Mouse (Mus musculus): Measurements from ENCODE around the gene 4930568D16Rik. TPM values are rescaled to one million over a fixed set of nuclear protein-coding genes. Genes with fewer than 3 reads are reported as not detected.

4930568D16Rik gene
- total RNA-seq, 2 experiments from 2014 or later = not detected

DNA sequence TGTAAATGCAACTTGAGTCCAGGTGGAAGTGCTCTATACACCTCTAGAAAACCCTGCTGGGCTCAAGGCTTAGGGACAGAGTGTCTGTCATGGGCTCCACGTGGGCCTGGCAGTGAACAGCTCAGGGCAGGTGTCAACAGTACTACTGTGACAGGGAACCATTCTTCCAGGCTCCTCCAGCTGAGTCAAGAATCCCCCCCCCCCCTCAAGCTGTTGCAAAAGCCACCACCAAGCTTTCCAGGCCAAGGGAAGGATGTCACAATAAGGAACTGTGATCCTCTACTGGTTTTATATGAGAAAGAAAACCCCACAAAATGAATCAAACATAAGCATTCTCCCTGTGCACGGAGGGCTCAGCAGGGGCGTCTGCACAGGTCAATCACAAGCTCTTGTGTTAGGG is 53.2 kb downstream of the 4930568D16Rik start:
- no peak for ATAC-seq (replicated peaks; ENCODE audit: low FRiP score, low TSS enrichment, poor library complexity, severe bottlenecking)

GRCm38 (mm10) chr2:35309906-35310493 is 57.5 kb downstream of the 4930568D16Rik start:
- no peak for ATAC-seq (replicated peaks; ENCODE audit: low FRiP score, low TSS enrichment, poor library complexity, severe bottlenecking)

DNA sequence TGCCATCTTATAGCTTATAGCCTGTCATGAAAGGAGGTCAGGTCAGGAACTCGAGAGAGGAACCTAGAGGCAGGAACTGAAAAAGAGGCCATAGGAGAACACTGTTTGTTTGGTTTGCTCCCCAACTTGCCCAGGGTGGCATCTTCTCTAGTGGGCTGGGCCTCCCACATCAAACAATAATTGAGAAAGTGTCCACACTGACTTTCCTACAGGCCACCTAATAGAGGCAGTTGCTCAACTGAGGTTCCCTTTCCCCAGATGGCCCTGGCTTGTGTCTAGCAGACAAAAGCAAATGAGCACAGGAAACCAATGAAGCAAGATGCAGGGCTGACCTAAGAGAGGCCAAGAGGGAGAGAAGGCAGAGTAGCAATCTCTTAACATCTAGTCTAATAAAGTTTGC is 59.4 kb downstream of the 4930568D16Rik start:
- ATAC-seq (replicated peaks; ENCODE audit: low FRiP score, low TSS enrichment, poor library complexity, severe bottlenecking) = no peak

Other genes starting within 250 kb of the 4930568D16Rik start
- 97.8 and 106 TPM in 2 replicates for gene Rab14, start 166.6 kb downstream of the 4930568D16Rik start, total RNA-seq (2014; fragmentation: Nextera tagmentation)
- 92.0 and 129 TPM in 2 replicates for gene Rab14, start 166.6 kb downstream of the 4930568D16Rik start, total RNA-seq (2017)
- 15.8 and 16.1 TPM in 2 replicates for gene Gsn, start 111.3 kb downstream of the 4930568D16Rik start, total RNA-seq (2014; fragmentation: Nextera tagmentation)
- 3.7 and 5.2 TPM in 2 replicates for gene Gsn, start 111.3 kb downstream of the 4930568D16Rik start, total RNA-seq (2017)
- gene Stom, start 30.8 kb downstream of the 4930568D16Rik start, total RNA-seq (2014; fragmentation: Nextera tagmentation) = 142 and 145 TPM in 2 replicates
- 155 and 216 TPM in 2 replicates for gene Stom, start 30.8 kb downstream of the 4930568D16Rik start, total RNA-seq (2017)
- gene 4930402F06Rik, start 29.4 kb upstream of the 4930568D16Rik start, total RNA-seq (2014; fragmentation: Nextera tagmentation) = not detected in 2 replicates
- not detected in 2 replicates for gene 4930402F06Rik, start 29.4 kb upstream of the 4930568D16Rik start, total RNA-seq (2017)
- 8.4 and 13.4 TPM in 2 replicates for gene Ggta1, start 95.5 kb upstream of the 4930568D16Rik start, total RNA-seq (2014; fragmentation: Nextera tagmentation)
- 12.5 and 18.7 TPM in 2 replicates for gene Ggta1, start 95.5 kb upstream of the 4930568D16Rik start, total RNA-seq (2017)
- 3.2 and 5.9 TPM in 2 replicates for gene Dab2ip, start 190.5 kb upstream of the 4930568D16Rik start, total RNA-seq (2014; fragmentation: Nextera tagmentation)
- gene Dab2ip, start 190.5 kb upstream of the 4930568D16Rik start, total RNA-seq (2017) = 3.2 TPM in 2 replicates